Mouse (Mus musculus): Measurements from ENCODE around the gene Gnptg. TPM values are rescaled to one million over a fixed set of nuclear protein-coding genes. Genes with fewer than 3 reads are reported as not detected.

Gene Gnptg
- total RNA-seq (2021) = 10 to 100 TPM; 67.3 to 72.2 TPM

- peak; percentile 81 to 83 for DNase-seq
Observed at GRCm38 (mm10) chr17:25239695-25240636, at the start of gene Gnptg, which contains the start of gene Tsr3. TSS of gene Gnptg (minus strand) at chr17:25240124. TSS of gene Tsr3 (plus strand) at chr17:25240170.

DNA sequence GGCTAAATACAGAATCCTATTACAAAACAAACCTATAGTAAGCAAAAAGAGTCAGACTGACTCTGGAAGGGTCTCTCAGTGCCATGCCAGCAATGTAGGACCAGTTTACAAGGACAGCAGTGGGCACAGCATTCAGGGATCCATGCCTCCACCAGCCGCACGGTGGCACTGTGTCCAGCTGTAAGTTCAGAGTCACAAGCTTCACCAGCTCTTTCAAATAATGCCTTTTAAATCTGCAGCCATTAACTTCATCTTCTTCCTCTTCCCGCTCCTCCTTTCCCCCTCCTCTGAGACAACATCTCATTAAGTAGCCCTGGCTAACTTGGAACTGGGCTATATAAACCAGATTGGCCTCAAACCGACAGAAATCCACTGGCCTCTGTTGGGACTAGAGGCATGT is 48.9 kb upstream of the Gnptg start:
- peak in 1 of 2 experiments; percentile 29 for DNase-seq

- peak in 1 of 2 experiments; percentile 37 for DNase-seq
Observed at GRCm38 (mm10) chr17:25285033-25285432, 45.1 kb upstream of the Gnptg start.

DNA sequence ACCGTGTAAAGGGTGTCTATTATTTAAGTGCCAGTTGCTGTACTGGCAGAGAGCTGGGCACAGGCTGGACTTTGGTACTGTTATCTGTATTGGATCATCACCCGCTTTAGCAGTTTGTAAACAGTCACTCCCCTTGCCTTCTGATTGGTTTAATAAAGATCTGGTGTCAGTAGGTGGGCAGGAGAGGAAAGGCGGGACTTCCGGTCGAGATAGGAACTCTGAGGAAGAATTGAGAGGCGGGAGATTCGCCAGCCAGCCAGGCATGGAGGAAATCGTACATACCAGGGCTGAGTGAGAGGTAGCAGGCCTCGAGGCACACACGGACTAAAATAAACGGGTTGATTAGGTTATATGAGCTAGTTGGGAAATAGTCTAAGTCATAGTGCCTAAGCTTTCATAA is 42.2 kb upstream of the Gnptg start:
- DNase-seq = no peak

- DNase-seq = no peak
Observed at GRCm38 (mm10) chr17:25275833-25276232, 35.9 kb upstream of the Gnptg start.

GRCm38 (mm10) chr17:25274571-25275346 is 34.8 kb upstream of the Gnptg start, which contains the start of gene Ube2i:
TSS of gene Ube2i (minus strand) at chr17:25274622.
- DNase-seq = no peak

DNA sequence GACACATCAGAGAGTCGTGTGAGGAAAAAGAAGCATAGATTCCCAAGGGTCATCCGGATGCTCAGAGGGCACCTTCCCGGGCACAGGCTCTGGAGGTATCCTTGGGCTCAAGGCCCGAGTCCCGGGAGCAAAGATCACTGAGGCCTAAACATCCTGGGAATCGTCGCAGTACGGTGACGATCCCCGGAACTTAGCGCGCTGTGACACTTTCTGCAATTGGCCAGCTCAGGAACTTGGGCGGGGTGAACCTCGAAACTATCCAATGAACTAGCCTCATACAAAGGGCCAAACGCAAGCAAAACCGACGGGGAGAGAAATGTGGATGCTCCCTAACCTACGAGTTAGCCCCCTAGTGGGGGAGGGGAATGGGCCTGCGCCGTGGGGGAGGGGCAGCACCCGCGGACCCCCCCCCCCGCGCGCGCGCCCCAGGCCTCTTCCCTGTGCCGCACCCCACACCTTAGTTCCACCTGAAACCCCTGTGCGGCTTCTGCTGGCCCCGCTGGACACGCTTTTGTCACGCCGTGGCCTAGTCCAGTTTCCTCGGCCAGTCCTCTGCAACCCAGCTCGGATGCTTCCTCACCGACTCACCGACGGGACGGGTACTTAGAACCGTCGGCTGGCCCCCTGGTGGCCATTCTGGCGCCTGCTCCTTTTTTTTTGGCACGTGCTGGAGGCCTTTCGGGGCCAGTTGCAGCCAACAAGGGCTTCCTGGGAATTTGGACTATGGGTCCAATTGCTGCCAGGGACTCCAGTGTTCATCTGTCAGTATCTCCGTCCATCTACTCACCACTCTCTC is 34.0 kb upstream of the Gnptg start:
- peak; percentile 94 to 95 for DNase-seq

GRCm38 (mm10) chr17:25272951-25273705 is 33.2 kb upstream of the Gnptg start:
- DNase-seq = peak; percentile 92 to 93

DNA sequence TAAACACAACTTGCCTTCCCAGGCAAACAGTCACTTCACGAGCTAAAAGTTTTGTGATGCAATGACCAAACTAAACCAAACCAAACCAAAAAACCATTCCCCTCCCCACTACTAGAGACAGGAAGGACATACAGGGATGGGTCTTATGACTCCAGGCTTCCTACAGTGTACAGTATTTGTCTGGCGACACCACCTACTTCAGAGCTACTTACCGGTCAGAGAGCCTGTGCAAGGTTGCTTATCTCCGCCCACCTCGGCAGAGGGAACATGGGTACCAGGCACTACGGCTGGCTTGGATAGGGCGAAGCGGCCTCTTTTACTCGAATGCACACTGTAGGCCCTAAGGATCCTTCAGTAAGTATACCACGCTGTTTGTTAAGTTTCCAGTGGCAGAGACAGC is 32.4 kb upstream of the Gnptg start:
- no peak for DNase-seq

DNA sequence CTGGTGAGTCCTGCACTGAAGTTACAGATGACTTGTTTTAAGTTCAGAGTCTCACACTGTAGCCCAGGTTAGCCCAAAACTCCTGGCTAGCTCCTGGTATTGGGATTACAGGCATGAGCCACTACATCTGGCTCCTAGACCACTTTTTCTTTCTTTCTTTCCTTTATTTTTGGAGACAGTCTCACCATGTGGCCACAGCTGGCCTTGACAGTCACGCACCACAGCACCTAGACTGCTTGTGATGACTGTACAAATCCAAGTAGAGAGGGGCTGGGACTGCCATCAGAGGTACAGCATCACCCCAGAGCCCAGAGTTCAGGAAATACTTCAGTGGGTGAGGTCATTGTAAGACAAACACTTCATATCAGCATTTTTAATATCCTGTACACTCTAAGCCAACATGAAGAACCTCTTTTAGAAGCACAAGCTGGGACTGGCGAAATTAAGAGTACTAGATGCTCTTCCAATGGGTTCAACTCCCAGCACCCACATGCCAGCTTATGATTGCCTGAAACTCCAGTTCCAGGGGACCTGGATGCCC is 30.9 kb upstream of the Gnptg start:
- no peak for DNase-seq

GRCm38 (mm10) chr17:25264453-25264852 is 24.5 kb upstream of the Gnptg start:
- peak in 1 of 2 experiments; percentile 37 for DNase-seq

GRCm38 (mm10) chr17:25257804-25258261 is 17.9 kb upstream of the Gnptg start:
- no peak for DNase-seq

GRCm38 (mm10) chr17:25256140-25256754 is 16.3 kb upstream of the Gnptg start, which contains the start of gene Baiap3:
TSS of gene Baiap3 (minus strand) at chr17:25256364.
- no peak for DNase-seq

- no peak for DNase-seq
Observed at GRCm38 (mm10) chr17:25255110-25255509, 15.2 kb upstream of the Gnptg start.

GRCm38 (mm10) chr17:25253760-25254159 is 13.8 kb upstream of the Gnptg start:
- peak in 1 of 2 experiments; percentile 40 for DNase-seq

DNA sequence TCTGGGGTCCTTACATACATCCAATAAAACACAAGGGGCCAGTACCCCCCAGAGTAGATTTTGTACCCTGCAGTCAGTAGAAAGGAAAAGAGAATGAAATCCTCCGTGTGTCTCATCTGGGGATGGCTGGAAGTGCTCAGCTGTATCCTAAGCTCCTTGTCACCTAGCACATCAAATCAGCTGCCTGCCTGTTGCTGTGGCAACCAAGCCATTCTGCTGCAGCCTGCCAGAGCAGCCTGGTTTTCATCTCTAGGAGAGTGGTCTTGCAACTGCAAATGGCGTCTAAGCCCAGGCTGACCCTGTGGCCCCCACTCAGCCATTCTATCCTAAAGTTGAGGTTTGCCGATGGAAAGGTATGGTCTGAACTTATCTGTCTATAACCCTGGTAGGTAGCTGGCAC is 12.7 kb upstream of the Gnptg start:
- DNase-seq = no peak

DNA sequence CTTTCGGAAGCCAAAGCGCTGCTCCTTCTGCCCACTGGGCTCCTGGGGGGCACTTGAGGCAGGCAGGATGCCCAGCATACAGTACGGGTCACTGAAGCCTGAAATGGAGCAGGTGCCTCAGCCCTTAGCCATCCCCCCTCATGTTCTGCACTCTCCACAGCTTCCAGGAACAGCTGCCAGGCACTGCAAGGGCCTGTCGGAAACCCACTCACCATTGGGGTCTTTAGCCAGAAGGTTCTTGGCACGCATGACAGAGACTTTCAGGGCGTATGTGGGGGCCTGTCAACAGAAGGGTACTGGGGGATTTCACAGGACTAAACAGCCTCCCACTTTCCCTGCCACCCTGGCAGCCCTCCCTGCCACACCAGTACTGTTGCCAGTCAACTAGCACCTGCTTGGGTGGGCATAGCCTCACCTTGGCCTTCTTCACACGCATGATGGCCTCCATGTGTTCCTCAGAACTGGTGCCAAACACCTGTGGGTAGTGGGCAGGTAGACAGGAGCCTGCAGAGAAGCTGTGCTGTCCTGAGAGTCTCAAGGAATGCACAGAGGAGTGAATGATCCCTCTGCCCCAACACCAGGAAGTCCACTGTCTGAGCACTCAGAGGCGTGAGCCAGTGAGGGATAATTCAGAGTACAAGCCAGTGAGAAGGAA is 10.4 kb upstream of the Gnptg start:
- no peak for DNase-seq

DNA sequence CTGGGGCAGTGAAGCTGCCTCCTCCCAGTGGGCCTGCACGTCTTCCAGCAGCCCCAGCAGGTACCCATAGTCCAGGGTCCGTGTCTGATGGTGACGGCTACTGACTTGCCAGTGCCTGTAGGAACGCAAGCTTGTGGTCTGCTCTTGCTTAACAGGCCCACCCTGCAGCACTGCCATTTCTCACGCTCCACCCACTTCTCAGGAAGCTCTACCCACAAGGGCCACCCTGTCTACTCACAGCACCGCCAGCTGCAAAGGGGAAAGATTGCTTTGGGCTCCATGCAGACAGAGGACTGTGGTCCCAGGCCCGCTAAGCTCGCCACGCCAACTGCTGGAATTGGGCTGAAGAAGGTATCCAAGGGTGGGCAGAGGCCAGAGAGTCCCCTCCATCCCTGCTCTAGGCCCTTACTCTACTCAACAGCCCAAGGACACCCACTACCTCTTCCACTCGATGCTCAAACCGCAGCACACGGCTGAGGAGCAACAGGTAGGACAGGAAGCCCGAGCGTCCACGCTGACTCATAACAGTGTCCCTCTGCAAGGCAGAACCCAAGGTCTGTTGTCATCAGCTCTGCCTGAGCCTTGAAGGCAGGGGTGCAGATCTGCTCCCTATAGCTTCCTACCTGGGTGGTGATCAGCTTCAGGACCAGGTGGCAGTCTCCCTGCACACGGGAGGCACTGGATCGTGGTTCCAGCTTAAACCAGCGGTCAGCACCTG is 8.3 kb upstream of the Gnptg start:
- DNase-seq = no peak

DNA sequence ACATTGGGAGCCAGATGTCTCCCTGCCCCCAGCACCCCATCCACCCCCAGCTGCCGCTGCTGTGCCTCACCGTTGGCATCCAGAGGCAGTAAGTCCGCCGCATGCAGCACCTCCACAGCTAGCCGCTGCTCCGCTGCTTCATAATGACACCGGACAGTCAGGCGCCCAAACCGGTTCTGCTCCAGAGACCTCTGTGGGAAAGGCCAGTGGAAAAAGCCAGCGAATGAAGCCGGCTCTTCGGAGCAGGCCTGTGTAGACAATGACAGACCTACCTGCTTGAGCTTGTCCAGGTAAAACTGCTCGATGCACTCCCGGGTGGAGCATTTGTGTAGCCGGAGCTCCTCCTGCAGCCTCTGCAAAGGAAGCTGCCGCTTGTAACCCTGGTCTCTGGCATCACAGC is 4.3 kb upstream of the Gnptg start:
- DNase-seq = no peak
